Mouse (Mus musculus) gastrocnemius, postnatal 4 days (tissue): ENCODE data around the gene Fam20b. TPM values are rescaled to one million over a fixed set of nuclear protein-coding genes. Genes with fewer than 3 reads are reported as not detected.

Experiments used
- DNase-seq, 2 experiments: peaks; one replicate each; pipeline ENCODE4 v3.0.0; 2021 to 2022; ENCODE audit warnings: low spot score in 2 of 2, mixed read lengths in 2 of 2
- long read RNA-seq, 2 experiments: library from polyadenylated mRNA; stranded (forward); transcript quantifications; one replicate each; pipeline ENCODE4 v2.0.0; 2021
- total RNA-seq, 2 experiments: library from RNA; stranded (reverse); gene quantifications; 2 replicates each; pipeline ENCODE4 v1.2.3; 2021

Fam20b gene
- total RNA-seq: 10 to 100 TPM; 33.5 to 33.9 TPM
- long read RNA-seq, experiment 1, full-length matches to known transcripts: 17 of 39 reads
- long read RNA-seq, experiment 1, partial matches to known transcripts: 22 of 39 reads
- long read RNA-seq, experiment 1, other reads (novel, unspliced or antisense): 0 of 39 reads
- long read RNA-seq, experiment 2, full-length matches to known transcripts: 28 of 39 reads
- long read RNA-seq, experiment 2, partial matches to known transcripts: 6 of 39 reads
- long read RNA-seq, experiment 2, other reads (novel, unspliced or antisense): 5 of 39 reads

DNA sequence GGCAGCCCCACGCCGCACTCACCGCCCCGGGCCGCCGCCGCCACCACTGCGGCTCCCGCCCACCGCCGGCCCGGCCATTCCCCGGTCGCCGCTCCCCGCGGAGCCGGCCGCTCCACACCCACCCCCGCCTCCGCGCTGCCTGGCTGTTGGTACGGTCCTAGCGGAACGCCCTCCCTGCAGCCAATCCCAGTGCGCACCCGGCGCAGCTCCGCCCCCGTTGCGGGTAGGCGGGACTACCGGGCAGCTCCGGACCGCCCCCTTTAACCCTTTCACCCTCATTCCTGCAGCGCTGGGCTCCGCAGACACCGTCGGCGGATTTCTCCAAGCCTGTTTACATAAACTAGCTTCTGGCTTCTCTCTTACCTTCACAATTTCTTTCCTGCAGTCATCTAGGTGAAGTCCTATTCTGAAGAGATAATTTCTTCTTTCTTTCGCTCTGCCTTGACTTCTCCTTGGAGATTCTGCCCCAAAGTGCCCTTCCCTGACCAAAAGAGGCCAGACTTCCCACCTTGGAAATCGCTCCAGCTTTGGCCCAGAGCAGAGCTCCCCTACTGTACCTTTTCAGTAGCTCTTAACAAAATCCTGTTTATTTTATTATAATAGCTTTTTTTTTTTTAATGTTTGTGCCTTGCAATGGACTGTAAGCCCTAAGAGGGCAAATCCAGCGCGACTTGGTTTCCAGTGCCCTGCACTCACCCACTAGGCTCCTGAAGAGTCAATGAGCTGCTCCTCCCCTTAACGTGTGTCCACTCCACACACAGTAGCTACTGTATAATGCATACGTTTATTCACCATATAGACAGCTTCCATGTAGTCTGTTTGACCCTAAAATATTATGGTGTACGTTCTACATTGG, at the start of gene Fam20b:
Fam20b (minus strand) TSS at position 137 of the 856 bp plus-strand sequence.
- DNase-seq: peak; percentile 96 to 97

DNA sequence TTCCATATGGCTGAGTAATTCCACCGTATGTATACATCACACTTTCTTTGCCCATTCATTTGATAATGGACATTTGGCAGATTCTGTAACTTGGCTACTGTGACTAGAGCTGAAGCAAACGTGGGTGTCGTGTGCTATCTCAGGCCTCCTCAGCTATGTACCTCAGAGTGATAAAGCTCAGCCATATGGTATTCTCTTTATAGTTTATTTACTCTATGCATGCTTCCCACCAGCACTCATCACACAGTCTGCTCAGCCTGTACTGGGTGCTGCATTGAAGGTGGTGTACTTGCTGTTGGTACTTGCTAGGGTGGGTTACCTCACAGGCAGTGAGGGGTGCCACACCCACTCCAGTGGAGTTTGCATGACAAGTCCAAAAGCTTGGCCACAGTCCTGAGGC, 46.4 kb upstream of the Fam20b start:
- no peak for DNase-seq

DNA sequence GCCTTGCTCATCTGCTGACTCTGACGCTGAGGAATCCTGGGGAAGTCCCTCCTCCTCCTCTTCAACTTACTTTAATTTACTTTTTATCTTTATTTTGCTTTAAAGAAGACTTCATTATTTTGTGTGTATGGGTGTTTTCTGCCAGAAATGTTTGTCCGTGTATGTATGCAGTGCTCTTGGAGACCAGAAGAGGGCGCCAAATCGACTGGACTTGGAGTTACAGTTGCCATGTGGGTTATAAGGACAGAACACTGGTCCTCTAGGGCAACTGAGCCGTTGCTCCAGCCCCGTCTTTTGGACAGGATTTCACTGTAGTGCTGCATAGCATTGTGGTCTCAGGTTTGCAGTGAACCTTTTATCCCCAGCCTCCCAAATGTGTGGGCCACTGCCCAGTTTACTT, 45.7 kb upstream of the Fam20b start:
- no peak for DNase-seq

DNA sequence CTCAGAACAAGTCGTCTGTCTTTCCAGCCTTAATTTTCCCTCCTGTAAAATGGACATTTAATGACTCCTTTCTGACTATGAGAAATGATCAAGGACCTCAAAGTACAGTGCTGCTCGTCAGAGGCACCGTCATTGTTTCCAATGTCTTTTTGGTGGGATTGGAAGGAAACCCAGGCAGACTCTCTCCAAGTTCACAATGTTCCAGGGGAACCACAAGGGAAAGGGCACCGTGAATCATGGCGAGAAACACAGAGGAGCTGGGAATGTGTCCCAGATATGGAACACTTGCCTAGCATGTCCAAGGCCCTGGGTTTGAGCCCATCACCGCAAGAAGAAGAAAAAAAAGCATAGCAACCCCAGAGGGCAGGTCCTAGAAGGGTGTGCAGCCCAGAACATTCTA, 44.4 kb upstream of the Fam20b start:
- no peak for DNase-seq

DNA sequence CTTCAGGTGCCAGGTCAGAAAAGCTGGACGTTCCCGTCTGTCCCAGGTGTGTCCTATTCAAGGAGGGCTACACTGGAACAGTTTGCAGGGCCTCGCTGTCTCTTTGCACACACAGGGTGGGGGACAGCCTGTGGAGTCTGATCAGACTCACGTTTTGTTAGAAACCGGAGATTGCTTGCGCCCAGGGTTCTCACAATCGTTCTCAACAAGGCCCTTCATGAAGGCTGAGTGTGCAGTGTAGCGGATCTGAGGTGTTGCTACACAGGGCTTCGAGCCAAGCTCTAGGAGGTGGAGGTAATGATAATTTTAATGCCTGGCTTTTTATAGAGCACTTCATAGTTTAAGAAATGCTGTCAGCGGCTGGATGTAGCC, 42.5 kb upstream of the Fam20b start:
- no peak for DNase-seq

DNA sequence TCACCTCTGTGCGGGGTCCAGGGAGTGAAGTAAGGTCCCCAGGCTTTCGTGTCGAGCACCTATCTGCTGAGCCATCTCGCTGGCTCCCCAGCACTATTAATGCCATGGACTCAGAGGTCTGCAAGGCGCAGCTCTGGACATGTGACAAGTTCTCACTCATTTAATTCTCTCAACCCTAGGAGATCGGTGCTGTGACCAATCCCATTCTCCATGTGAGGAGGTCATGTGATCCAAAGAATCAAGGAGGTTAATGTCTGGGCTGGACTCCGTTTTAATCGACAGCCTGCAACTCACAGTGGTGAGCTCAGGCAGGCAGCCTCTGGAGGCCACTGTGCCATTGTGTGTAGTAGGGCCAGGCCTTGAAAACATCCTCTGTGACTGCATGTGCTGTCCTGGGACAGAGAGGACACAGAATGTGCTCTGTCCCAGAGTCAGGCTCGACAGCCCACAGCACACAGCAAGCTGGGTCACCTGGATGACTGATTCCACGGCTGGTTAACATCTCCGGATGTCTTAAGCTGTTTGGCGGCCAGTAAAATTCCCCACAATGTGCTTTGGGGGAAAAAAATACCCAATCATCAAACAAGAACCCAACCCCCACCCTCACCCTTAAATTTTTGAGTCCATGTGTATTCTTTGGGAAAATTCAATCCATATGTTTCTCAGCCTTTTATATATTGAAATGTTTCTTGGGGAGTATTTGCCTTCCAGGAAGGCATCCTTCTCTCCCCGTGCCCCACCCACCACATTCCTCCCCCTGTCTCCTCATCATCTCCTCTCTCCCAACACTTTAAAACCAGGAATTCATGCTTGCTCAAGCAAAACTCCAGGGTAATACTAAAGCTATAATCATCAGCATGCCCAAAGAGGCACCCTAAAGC, 41.9 kb upstream of the Fam20b start:
- no peak for DNase-seq

DNA sequence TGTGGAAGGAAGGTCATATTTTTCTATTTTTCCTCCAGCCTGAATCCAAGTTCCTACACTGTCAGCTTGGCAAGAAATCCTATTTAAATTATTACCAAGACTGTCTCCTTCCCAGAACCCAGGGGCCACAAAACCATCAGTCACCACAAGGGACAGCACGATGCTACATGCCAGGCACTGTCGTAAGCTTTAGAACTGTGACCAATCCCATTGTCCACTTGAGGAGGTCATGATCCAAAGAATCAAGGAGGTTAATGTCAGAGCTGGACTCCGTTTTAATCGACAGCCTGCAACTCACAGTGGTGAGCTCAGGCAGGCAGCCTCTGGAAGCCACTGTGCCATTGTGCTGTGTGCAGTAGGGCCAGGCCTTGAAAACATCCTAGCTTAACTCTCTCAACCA, 39.4 kb upstream of the Fam20b start:
- no peak for DNase-seq

DNA sequence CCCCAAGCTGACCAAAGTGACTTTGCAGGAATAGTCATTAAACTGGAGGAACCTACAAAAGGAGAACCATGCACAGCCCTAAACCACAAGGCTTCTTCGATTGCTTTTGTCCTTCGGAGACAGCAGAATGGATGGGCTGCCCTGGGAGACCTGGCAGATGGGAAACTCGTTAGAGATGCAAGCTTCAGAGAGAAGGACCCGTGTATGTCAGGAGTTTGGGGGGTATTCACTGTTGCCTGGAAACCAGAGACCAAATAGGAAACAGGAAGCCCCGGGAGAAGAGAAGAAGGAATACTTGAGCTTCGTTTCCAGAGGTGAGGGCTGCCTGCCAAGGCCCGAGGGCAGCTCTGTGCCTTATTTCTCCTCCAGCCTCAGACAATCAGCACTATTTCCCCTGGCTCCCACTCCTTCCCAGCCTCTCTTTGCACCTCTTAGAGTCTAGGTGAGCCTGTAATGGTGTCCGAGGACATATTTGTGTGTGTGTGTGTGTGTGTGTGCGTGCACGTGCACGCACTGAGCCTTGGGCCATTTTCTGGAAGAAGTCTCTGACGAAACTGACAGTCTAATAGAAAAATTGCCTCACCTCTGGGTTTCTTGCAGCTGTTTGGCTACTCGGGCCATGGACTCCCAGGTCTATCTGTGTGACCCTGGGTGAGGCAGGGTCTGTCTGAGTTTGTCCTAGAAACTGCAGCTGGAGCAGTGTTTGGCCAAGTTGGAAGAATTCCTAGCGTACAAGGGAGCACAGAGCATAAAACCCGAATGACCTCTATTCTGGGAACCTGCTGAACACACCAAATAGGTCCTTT, 35.9 kb upstream of the Fam20b start:
- peak; percentile 41 to 71 for DNase-seq

DNA sequence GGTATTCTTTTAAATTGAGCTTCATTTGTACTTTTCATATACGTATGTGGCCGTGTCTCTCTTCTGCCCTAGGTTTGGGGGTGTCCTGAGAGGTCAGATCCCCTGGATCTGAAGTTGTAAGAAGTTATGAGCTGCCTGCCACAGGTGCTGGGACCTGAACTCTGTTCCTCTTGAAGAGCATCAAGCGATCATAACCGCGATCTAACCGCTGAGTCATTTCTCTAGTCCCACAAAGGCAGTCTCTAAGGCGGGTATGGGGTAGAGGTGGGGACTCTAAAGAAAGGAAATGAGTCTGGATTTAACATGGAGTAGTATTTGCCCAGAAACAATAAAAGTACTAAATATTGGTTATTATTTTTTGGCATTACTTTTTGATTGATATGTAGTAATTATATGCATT, 34.1 kb upstream of the Fam20b start:
- no peak for DNase-seq

DNA sequence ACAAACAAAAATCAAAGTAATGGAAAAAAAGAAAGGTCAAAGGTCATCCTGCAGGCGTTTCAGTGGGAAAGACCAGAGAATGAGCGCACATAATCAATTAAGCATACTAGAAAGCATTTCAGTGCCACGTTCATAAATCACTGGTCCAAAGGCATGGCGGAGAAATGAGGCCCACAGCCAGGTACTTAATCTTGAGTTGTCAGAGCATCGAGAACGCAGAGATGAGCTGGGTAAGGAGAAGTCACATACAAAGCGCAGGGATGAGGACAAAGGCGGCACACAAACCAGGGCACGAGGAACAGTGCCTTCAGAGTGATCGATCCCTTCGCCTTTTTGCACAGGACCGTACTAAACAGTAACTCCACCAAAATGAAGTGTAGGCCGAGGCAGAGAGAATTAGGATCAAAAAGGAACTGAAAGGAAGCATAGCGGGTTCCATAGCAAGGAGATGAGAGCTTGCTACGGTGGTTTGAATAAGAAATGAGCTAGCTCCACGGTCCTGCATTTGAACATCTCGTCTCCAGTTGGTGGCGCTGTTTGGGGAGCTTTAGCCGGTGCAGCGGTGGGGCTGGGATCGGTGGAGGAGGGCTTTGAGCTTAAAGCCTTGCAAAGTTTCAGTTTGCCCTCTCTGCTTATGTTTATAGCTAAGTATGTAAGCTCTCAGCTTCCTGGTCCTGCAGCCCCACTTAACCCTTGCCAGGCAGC, 33.3 kb upstream of the Fam20b start:
- DNase-seq: peak; percentile 75 to 88

DNA sequence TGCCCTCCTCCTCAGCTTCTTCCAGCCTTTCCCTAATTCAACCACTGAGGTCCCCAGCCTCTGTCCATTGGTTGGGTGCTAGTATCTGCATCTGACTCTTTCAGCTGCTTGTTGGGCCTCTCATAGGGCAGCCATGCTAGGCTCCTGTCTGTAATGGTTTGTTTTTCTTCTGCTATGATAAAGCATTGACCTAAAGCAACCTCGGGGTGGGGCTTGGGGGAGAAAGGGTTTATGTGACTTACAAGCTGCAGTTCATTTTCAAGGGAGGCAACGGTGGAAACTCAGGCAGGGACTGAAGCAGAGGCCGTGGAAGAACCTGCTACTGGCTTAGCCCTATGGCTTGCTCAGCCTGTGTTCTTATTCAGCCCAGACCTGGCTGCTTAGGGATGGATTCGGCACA, 31.4 kb upstream of the Fam20b start:
- DNase-seq: no peak

DNA sequence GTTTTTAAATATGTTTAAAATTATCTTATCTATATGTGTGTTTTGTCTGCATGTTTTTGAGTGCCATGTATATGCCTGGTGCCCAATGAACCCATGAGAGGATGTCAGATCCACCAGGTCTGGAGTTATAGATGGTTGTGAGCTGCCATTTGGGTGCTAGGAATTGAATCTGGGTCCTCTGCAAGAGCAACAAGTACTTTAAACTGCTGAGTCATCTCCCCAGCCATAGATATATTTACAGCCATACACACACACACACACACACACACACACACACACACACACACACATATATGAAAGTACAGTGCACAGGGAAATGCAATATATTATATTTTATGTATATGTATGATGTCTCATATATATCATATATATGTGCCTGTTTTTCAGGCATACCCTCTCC, 30.2 kb upstream of the Fam20b start:
- no peak for DNase-seq

DNA sequence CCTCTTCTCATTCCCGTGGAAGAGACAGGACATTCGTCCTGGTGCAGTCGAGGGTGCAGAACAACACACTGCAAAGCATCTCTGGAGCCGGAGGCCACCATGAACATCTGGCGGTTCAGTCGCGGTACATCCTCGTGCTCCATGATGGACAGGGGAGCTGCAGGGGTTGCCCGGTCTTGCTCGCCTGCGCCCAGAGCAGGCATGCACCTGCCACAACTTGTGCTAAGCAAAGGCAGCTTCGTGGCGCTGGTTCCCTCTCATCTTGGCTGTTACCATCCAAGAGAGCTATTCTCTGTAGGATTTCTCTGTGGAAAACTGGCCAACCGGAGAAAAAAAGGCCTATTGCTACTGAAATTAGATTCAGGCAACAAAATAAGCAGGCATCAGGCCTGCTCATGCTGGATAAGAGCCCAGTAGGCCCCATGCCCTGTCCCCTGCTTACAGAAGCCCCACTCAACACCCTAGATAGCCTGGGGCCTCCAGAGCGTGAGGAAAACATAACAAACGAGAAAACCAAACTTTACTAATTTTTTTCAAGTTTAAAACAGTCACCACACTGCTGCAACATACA, 29.6 kb upstream of the Fam20b start:
- no peak for DNase-seq

DNA sequence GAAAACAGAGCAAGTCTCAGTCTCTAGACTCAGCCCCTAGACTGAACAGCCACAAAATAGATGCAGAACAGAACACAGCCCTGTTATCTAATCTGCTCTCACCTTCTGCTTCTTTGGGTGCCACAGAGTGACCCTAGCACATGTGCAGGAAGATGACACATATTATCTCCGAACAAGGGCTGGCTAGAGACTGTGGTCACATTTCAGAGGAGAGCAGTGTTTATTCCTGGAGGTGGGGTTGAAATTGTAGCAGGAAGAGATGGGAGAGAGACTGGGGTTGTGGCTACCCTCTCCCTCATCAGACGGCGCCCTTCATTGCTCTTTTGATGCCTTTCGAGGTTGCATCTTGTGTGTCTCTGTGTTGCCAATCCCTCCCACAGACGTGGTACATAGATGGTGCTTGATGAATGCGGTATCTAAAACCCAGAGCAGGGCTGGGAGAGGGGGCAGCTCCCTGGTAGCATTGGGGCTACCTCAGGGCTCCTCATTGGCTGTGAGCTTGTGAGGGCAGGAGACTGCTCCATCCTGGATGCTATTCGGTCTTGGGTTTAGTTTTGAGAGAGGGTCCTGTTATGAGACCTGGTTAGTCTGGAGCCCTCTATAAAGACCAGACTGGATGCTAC, 26.4 kb upstream of the Fam20b start:
- no peak for DNase-seq

DNA sequence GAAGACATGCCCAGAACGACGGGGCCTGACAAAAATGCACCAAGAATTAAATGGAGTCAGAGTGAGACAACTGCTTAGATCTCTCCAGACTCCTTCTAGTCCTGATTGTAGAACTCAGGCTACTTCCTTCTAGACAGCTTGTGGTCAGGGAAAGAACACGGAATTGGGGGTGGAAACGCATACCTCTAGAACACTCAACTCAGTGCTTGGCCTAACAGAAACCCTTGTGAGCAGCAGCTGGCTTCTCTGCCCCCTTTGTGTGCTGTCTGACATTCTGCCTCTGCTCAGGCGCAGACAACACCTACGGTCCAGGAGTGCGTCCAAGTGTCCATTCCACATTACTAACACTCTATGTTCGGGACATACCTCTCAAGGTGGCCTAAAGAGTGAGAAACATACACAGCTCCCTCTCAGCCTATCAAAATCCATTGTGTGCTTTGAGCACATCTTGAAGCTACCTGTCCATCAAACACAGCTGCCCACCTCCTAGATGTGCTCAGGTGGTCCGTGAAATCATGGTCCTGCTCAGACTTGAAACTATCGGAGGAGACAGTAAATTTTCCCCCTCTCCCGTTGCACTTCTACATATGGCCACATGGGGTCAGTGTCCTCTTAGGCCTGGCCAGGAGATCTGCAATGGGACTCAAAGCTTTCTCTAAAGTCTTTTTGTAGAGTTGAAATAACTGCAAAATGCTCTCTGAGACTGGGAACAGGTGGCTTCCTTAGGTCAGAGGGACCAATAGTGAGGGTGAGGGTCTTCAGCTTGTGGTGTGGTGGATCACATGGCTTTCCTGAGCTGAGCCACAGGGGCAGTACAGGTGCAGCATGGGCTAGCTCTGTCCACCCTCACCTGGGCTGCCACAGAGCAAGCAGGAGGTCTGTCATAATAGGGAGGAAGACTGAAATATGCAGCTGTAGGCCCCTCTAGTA, 22.9 kb upstream of the Fam20b start:
- DNase-seq: peak; percentile 51 to 61

DNA sequence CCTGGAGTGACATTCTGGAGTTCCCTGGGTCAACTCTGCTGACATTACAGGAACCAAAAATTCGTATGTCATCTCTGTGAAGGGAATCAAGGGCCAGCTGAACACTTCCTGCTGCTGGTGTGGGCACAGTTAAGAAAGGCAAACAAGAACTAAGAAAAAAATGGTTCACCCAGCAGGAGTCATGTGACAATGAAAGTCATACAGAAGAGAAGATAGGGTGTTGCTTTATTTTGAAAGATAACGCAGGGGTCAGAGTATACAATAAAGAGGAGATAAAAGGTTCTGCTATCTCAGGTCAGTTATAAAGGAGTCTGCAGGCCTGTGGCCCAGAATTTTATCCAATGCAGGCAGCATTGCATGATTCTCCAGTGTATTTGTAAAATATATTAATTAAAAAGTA, 16.9 kb upstream of the Fam20b start:
- DNase-seq: no peak

DNA sequence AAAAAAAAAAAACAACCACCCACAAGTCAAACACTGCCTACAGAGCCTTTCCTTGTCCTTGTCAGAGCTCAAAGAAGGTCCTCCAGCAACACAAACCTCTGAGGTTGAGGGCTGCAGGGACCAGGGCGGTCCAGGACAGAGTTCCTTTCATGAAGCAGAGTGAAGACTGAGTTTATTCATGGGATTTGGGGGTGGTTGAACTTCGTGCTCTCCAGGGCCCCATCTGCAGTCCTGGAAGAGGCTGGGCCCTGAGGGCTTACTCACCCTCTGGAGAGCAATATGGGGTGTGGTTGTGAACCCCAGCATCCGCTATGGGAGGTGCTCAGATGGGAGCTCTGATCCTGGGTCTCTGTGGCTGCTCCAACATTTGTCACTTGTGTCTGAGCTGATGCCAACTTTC, 15.1 kb upstream of the Fam20b start:
- no peak for DNase-seq

DNA sequence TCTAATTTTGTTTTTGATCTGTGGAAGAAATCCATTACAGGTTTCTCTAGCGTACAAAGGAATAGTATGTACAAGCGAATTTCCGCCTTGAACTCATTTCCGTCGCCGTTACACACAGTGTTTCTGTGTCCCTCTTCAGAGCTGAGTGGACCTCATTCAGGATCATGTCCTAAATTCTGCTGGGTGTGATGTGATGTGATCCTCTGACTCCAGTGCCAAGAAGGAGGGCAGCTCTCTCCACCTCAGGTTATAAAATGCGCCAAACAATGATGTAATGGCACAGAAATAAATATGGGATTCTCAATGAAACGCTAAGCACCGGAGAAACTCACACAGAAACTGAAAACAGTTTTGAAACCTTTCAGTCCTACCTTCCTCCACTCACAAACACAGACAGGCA, 14.7 kb upstream of the Fam20b start:
- DNase-seq: no peak
